ENCODE assay signal across 8 mouse cellular contexts in the genomic region with DNA sequence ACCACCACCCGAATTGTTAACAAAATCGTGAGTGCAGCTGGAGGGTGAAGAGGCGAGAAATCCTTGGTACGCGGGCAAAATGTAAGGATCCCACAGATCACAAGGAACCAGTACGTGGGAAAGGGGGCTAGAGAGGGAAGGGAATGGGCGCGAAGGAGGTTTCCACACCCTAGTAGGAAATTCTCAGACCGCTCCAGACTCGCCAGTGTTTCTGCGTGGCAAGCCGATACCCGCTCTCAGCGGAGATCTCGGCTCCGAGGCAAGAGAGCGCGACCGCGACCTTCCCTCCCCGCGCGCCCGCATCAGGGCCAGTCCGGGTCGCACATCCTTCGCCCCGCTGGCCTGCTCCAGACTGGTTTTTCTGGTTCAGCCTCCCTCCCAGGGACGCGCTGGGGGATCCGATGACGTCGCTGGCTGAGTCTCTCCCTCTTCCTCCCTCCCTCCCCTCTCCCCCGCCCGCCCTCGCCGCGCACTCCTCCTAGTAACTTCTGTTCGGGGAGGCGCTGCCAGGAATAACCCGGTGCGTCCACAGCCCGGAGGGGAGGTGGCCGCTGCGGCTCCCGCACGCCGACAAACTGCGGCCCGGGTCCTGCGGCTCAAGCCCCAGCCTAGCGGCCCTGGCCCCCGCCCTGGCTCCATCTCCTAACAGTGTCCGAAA. TPM values are rescaled to one million over a fixed set of nuclear protein-coding genes. Genes with fewer than 3 reads are reported as not detected.
DNase-seq lines count a peak whose midpoint lies in the region; ATAC-seq and TF ChIP-seq lines count a peak whose summit lies in the region.

No protein-coding gene starts in this region.

- H3K9ac ChIP-seq in forebrain, embryonic 16.5 days (replicated peaks; ENCODE audit: low read depth, low read length) = peak overlapping the region; percentile 86
- peak overlapping the region; percentile 74 for H3K9ac ChIP-seq in liver, postnatal 0 days (replicated peaks)
- peak overlapping the region; percentile 88 for H3K9ac ChIP-seq in neural tube, embryonic 12.5 days
- peak overlapping the region; percentile 92 for H3K9ac ChIP-seq in stomach, embryonic 16.5 days (ENCODE audit: low read length)

- peaks cover 3% of the 10 kb centered on the region; the same call in 1 of the 2 replicates for H3K4me1 ChIP-seq in forebrain, embryonic 16.5 days (replicated peaks; ENCODE audit: control insufficient read depth, insufficient read depth, low read length)
- H3K4me1 ChIP-seq in liver, postnatal 0 days (ENCODE audit: insufficient read depth) = peaks cover 3% of the 10 kb centered on the region
- peaks cover 5% of the 10 kb centered on the region; the same call in 1 of the 2 replicates for H3K4me1 ChIP-seq in neural tube, embryonic 12.5 days
- H3K4me1 ChIP-seq in stomach, embryonic 16.5 days (ENCODE audit: control insufficient read depth, insufficient read depth, low read length) = 0 out of 2 replicates have a peak, but pooled peaks cover 2% of the 10 kb centered on the region

- ATAC-seq in CD4-positive, CD25-positive, alpha-beta regulatory T cell, adult 4 months = peak; percentile 18
- ATAC-seq in cerebellum, adult (ENCODE audit: insufficient number of reproducible peaks, low FRiP score, low TSS enrichment) = peak; percentile 57
- peak; percentile 77 for ATAC-seq in forebrain, embryonic 16.5 days
- ATAC-seq in liver, postnatal 0 days = peak; percentile 44
- peak; percentile 67 for ATAC-seq in neural tube, embryonic 12.5 days (ENCODE audit: low FRiP score, low read depth)
- ATAC-seq in stomach, embryonic 16.5 days (ENCODE audit: insufficient read depth, low FRiP score) = peak; percentile 89

- no peak for TF ChIP-seq EP300 in liver, postnatal 0 days (IDR thresholded peaks at IDR 0.05; ENCODE audit: low read depth)

- WGBS in forebrain, embryonic 16.5 days = under 1% methylated on average over 49 of the region's 54 CpGs
- 2% methylated on average over 47 of the region's 54 CpGs for WGBS in liver, postnatal 0 days (ENCODE audit: insufficient replicate concordance)
- WGBS in neural tube, embryonic 12.5 days = under 1% methylated on average over 51 of the region's 54 CpGs
- under 1% methylated on average over 52 of the region's 54 CpGs for WGBS in stomach, embryonic 16.5 days

- TF ChIP-seq CTCF in liver, postnatal 0 days (IDR thresholded peaks at IDR 0.05; ENCODE audit: low read depth) = no peak

- H3K4me3 ChIP-seq in forebrain, embryonic 16.5 days (replicated peaks; ENCODE audit: low read length) = peak overlapping the region; percentile 71
- peak overlapping the region; percentile 65 for H3K4me3 ChIP-seq in liver, postnatal 0 days (ENCODE audit: low read depth, low read length)
- peak overlapping the region; percentile 80 for H3K4me3 ChIP-seq in neural tube, embryonic 12.5 days
- peak overlapping the region; percentile 89 for H3K4me3 ChIP-seq in stomach, embryonic 16.5 days (replicated peaks; ENCODE audit: low read length)

- no peaks in the 10 kb centered on the region for H3K36me3 ChIP-seq in forebrain, embryonic 16.5 days (ENCODE audit: control insufficient read depth, insufficient read depth)
- H3K36me3 ChIP-seq in liver, postnatal 0 days (replicated peaks; ENCODE audit: insufficient read depth, low read length) = no peaks in the 10 kb centered on the region
- H3K36me3 ChIP-seq in neural tube, embryonic 12.5 days = no peaks in the 10 kb centered on the region
- H3K36me3 ChIP-seq in stomach, embryonic 16.5 days (ENCODE audit: control insufficient read depth, insufficient read depth, low read length) = no peaks in the 10 kb centered on the region

- H3K9me3 ChIP-seq in forebrain, embryonic 16.5 days (ENCODE audit: control insufficient read depth, low read length) = no peaks in the 10 kb centered on the region
- no peaks in the 10 kb centered on the region for H3K9me3 ChIP-seq in liver, postnatal 0 days (ENCODE audit: low read length)
- H3K9me3 ChIP-seq in neural tube, embryonic 12.5 days = no peaks in the 10 kb centered on the region
- no peaks in the 10 kb centered on the region for H3K9me3 ChIP-seq in stomach, embryonic 16.5 days (replicated peaks; ENCODE audit: control insufficient read depth, low read length)

- intact Hi-C loops in heart, postnatal 25 days (cut with DNase I) = loop anchor here (5.0 kb wide), 3 partner anchors 82 to 232 kb away; a partner anchor contains a TSS

- no peaks in the 10 kb centered on the region for H3K27me3 ChIP-seq in forebrain, embryonic 16.5 days (replicated peaks; ENCODE audit: control insufficient read depth, insufficient read depth, low read length)
- H3K27me3 ChIP-seq in liver, postnatal 0 days (ENCODE audit: insufficient read depth, low read length) = peaks cover 34% of the 10 kb centered on the region
- H3K27me3 ChIP-seq in neural tube, embryonic 12.5 days (replicated peaks) = no peaks in the 10 kb centered on the region
- H3K27me3 ChIP-seq in stomach, embryonic 16.5 days (ENCODE audit: control insufficient read depth, insufficient read depth, low read length) = no peaks in the 10 kb centered on the region

- DNase-seq in heart, postnatal 25 days (ENCODE audit: low spot score) = peak; percentile 89
- peak; percentile 82 to 90 for DNase-seq in layer of hippocampus, adult 18-20 months (ENCODE audit: low spot score in 2 of 2)
- peak; percentile 83 for DNase-seq in liver, postnatal 0 days

- peak overlapping the region; percentile 86 for H3K4me2 ChIP-seq in forebrain, embryonic 16.5 days (ENCODE audit: low read length)
- H3K4me2 ChIP-seq in liver, postnatal 0 days (ENCODE audit: low read depth, low read length) = peak overlapping the region; percentile 92
- H3K4me2 ChIP-seq in neural tube, embryonic 12.5 days (replicated peaks) = peak overlapping the region; percentile 98
- peak overlapping the region; percentile 94 for H3K4me2 ChIP-seq in stomach, embryonic 16.5 days (ENCODE audit: low read depth, low read length)

- peak overlapping the region; percentile 97 for H3K27ac ChIP-seq in forebrain, embryonic 16.5 days (ENCODE audit: low read length)
- H3K27ac ChIP-seq in liver, postnatal 0 days (ENCODE audit: low read depth) = peak overlapping the region; percentile 90
- H3K27ac ChIP-seq in neural tube, embryonic 12.5 days = peak overlapping the region; percentile 97
- peak overlapping the region; percentile 98 for H3K27ac ChIP-seq in stomach, embryonic 16.5 days (ENCODE audit: low read length)

RNA-seq across cellular contexts. Expression of a gene that starts 0.4 kb away (rescaled TPM):
- polyA plus RNA-seq in CD4-positive, CD25-positive, alpha-beta regulatory T cell, adult 4 months (2017; shearing (Covaris generic)) = 10 to 100 TPM; 20.2 to 20.7 TPM
- polyA plus RNA-seq in forebrain, embryonic 16.5 days (2015; fragmentation: Nextera tagmentation; extraction: Ambion mirVana) = 31.0 and 36.3 TPM in 2 replicates
- 10 to 100 TPM; 17.8 to 28.8 TPM for total RNA-seq in heart, postnatal 25 days (2021)
- 100 to 1,000 TPM; 181 to 200 TPM for total RNA-seq in layer of hippocampus, adult 18-20 months (2021)
- 0.62 and 0.82 TPM in 2 replicates for polyA plus RNA-seq in liver, postnatal 0 days (2015; fragmentation: Nextera tagmentation; extraction: Ambion mirVana)
- 5.6 and 6.9 TPM in 2 replicates for polyA plus RNA-seq in neural tube, embryonic 12.5 days (2016; fragmentation: Nextera tagmentation; extraction: Ambion mirVana)
- polyA plus RNA-seq in stomach, embryonic 16.5 days (2015; fragmentation: Nextera tagmentation; extraction: Ambion mirVana) = 5.6 and 6.2 TPM in 2 replicates

Comparison
In these comparisons a context has a peak if more than half of its experiments do, and no peak if none do; other contexts are left out.
1. Peak in every context shown above with its lines: DNase-seq, ATAC-seq, H3K4me3 ChIP-seq and H3K27ac ChIP-seq.
2. ATAC-seq: peak in every context shown above with its lines; median percentile 89 in stomach, embryonic 16.5 days; 77 in forebrain, embryonic 16.5 days; 67 in neural tube, embryonic 12.5 days; 57 in cerebellum, adult; 44 in liver, postnatal 0 days; 18 in CD4-positive, CD25-positive, alpha-beta regulatory T cell, adult 4 months.